Mouse (Mus musculus): ENCODE results near the gene Smco3.
A peak's percentile ranks its signal among the peaks of the same experiment; 100 is the strongest.

Smco3 gene

GRCm38 (mm10) chr6:136845706-136846480 lies 10.6 kb upstream of the Smco3 start:
- no peak for DNase-seq

- DNase-seq = no peak
Measured at GRCm38 (mm10) chr6:136844903-136845302, 9.7 kb upstream of the Smco3 start.

- no peak for DNase-seq
Measured at GRCm38 (mm10) chr6:136837323-136837722, 2.1 kb upstream of the Smco3 start.

- DNase-seq = no peak
Measured at GRCm38 (mm10) chr6:136831712-136832111, 3.5 kb downstream of the Smco3 start.

GRCm38 (mm10) chr6:136828681-136829080 lies 6.6 kb downstream of the Smco3 start:
- no peak for DNase-seq

GRCm38 (mm10) chr6:136827881-136828561 lies 7.2 kb downstream of the Smco3 start, which contains the start of gene Wbp11:
TSS of gene Wbp11 (minus strand) at chr6:136828233.
- DNase-seq = peak; percentile 97

GRCm38 (mm10) chr6:136827516-136827880 lies 7.8 kb downstream of the Smco3 start, which contains the start of gene BC049715:
TSS of gene BC049715 (plus strand) at chr6:136827626.
- DNase-seq = no peak

- no peak for DNase-seq
Measured at GRCm38 (mm10) chr6:136827116-136827515, 8.1 kb downstream of the Smco3 start.

- DNase-seq = no peak
Measured at GRCm38 (mm10) chr6:136824987-136825386, 10.3 kb downstream of the Smco3 start.

GRCm38 (mm10) chr6:136821086-136821485 lies 14.2 kb downstream of the Smco3 start:
- DNase-seq = no peak

GRCm38 (mm10) chr6:136820381-136820780 lies 14.9 kb downstream of the Smco3 start:
- no peak for DNase-seq

GRCm38 (mm10) chr6:136817549-136817948 lies 17.7 kb downstream of the Smco3 start:
- peak; percentile 83 for DNase-seq

- DNase-seq = no peak
Measured at GRCm38 (mm10) chr6:136816826-136817225, 18.4 kb downstream of the Smco3 start.

GRCm38 (mm10) chr6:136815381-136815780 lies 19.9 kb downstream of the Smco3 start:
- DNase-seq = no peak

- no peak for DNase-seq
Measured at GRCm38 (mm10) chr6:136813117-136813516, 22.1 kb downstream of the Smco3 start.

GRCm38 (mm10) chr6:136811196-136811595 lies 24.1 kb downstream of the Smco3 start:
- no peak for DNase-seq

- no peak for DNase-seq
Measured at GRCm38 (mm10) chr6:136809673-136810072, 25.6 kb downstream of the Smco3 start.

GRCm38 (mm10) chr6:136809077-136809476 lies 26.2 kb downstream of the Smco3 start:
- DNase-seq = no peak

GRCm38 (mm10) chr6:136808631-136809046 lies 26.6 kb downstream of the Smco3 start:
- DNase-seq = peak; percentile 59

- DNase-seq = peak; percentile 98
Measured at GRCm38 (mm10) chr6:136808014-136808417, 27.2 kb downstream of the Smco3 start, which contains the start of gene H2afj. TSS of gene H2afj (plus strand) at chr6:136808244.

GRCm38 (mm10) chr6:136807395-136808013 lies 27.7 kb downstream of the Smco3 start:
- DNase-seq = no peak

GRCm38 (mm10) chr6:136806819-136807218 lies 28.4 kb downstream of the Smco3 start:
- DNase-seq = no peak

GRCm38 (mm10) chr6:136805409-136805775 lies 29.9 kb downstream of the Smco3 start:
- no peak for DNase-seq

Measured in right cerebral cortex, postnatal 25 days (tissue).